In genomic region chr3:138821886-138822445, GRCm38 (mm10) we compare ENCODE assay signal across 11 mouse cellular contexts.
A peak's percentile ranks its signal among the peaks of the same experiment; 100 is the strongest.
DNase-seq lines count a peak whose midpoint lies in the region; ATAC-seq lines count a peak whose summit lies in the region.
"Had no signal": no experiment of that assay in that cellular context is flagged by ENCODE, and none has a peak within 500 bp of the region (broad histone marks: within the 10 kb centered on the region; RNA-seq: fewer than 3 reads in every experiment).

No protein-coding gene starts in this region.

- H3K4me2 ChIP-seq in embryonic facial prominence, embryonic 12.5 days (replicated peaks), result no peak overlapping the region
- no peak overlapping the region for H3K4me2 ChIP-seq in neural tube, embryonic 15.5 days

- no peaks in the 10 kb centered on the region for H3K27me3 ChIP-seq in embryonic facial prominence, embryonic 12.5 days
- no peaks in the 10 kb centered on the region for H3K27me3 ChIP-seq in limb, embryonic 10.5 days (ENCODE audit: low read depth, poor library complexity, severe bottlenecking)
- no peaks in the 10 kb centered on the region for H3K27me3 ChIP-seq in neural tube, embryonic 15.5 days (replicated peaks)
- H3K27me3 ChIP-seq: Patski had no signal

- H3K9me3 ChIP-seq in embryonic facial prominence, embryonic 12.5 days, result no peaks in the 10 kb centered on the region
- H3K9me3 ChIP-seq in limb, embryonic 10.5 days (replicated peaks), result no peaks in the 10 kb centered on the region
- H3K9me3 ChIP-seq in neural tube, embryonic 15.5 days (replicated peaks), result no peaks in the 10 kb centered on the region

- peaks cover 15% of the 10 kb centered on the region for H3K4me1 ChIP-seq in embryonic facial prominence, embryonic 12.5 days
- H3K4me1 ChIP-seq in limb, embryonic 10.5 days, result peaks cover 26% of the 10 kb centered on the region
- peaks cover 46% of the 10 kb centered on the region for H3K4me1 ChIP-seq in neural tube, embryonic 15.5 days

- peak overlapping the region; percentile 54; the same call in 1 of the 2 replicates for H3K27ac ChIP-seq in embryonic facial prominence, embryonic 12.5 days
- peak overlapping the region; percentile 56; the same call in 1 of the 2 replicates for H3K27ac ChIP-seq in limb, embryonic 10.5 days
- H3K27ac ChIP-seq in neural tube, embryonic 15.5 days (replicated peaks), result peak overlapping the region; percentile 55

- DNase-seq in kidney, postnatal 10 days, result peak; percentile 42
- DNase-seq in kidney, adult 18-20 months, result no peak
- DNase-seq in limb, embryonic 10.5 days (ENCODE audit: low spot score), result no peak
- DNase-seq in left cerebral cortex, postnatal 4 days, result no peak
- DNase-seq in ovary, postnatal 14 days (ENCODE audit: low spot score), result no peak
- DNase-seq: kidney, postnatal 25 days; lung, postnatal 14 days; right cerebral cortex, postnatal 25 days had no signal

- 38% methylated on average over 5 of the region's 5 CpGs for WGBS in embryonic facial prominence, embryonic 12.5 days
- 38% methylated on average over 5 of the region's 5 CpGs for WGBS in limb, embryonic 10.5 days
- 19% methylated on average over 5 of the region's 5 CpGs for WGBS in neural tube, embryonic 15.5 days

- intact Hi-C loops in left cerebral cortex, postnatal 4 days (cut with DNase I), result no loop called here

- H3K9ac ChIP-seq in embryonic facial prominence, embryonic 12.5 days, result no peak overlapping the region
- no peak overlapping the region for H3K9ac ChIP-seq in neural tube, embryonic 15.5 days (replicated peaks)

- no peaks in the 10 kb centered on the region for H3K36me3 ChIP-seq in embryonic facial prominence, embryonic 12.5 days
- no peaks in the 10 kb centered on the region for H3K36me3 ChIP-seq in limb, embryonic 10.5 days
- no peaks in the 10 kb centered on the region for H3K36me3 ChIP-seq in neural tube, embryonic 15.5 days

- ATAC-seq in embryonic facial prominence, embryonic 12.5 days (ENCODE audit: insufficient number of reproducible peaks, insufficient read depth, low FRiP score, low TSS enrichment), result no peak
- ATAC-seq in neural tube, embryonic 15.5 days (ENCODE audit: low FRiP score), result peak; percentile 45
- ATAC-seq: Patski had no signal

- H3K4me3 ChIP-seq in embryonic facial prominence, embryonic 12.5 days, result no peak overlapping the region
- H3K4me3 ChIP-seq in limb, embryonic 10.5 days, result no peak overlapping the region
- no peak overlapping the region for H3K4me3 ChIP-seq in neural tube, embryonic 15.5 days (replicated peaks)
